Mouse (Mus musculus): ENCODE results near the gene Gm20812. TPM values are rescaled to one million over a fixed set of nuclear protein-coding genes. Genes with fewer than 3 reads are reported as not detected.
"Not testable (repeated sequence)": the region's sequence is repeated elsewhere in the genome, so short reads cannot be mapped to it uniquely, and the experiment has no call there.

Gm20812 gene
- polyA plus RNA-seq (2015; fragmentation: Nextera tagmentation; extraction: Ambion mirVana): not detected in 2 replicates

DNA sequence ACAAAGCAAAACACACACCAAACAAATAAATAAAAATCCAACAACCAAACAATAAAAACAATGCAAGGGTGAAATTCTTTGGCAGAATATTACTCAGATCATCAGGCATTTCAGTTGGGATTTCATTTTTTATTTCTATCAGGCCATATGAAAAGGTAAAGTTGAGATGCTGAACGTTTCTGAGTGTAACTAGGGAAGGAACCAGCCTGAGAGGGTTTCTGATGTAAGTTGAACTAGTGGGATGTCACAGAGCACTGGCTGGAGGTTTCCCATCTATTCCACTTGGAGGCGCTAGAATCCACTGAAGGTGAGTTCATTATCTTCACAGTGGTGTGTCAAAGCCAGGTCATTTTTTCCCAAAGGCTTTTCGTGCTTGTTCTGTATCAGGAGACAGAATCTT is at the start of gene Gm20812:
Gene Gm20812, plus strand, starts transcription at position 301 of the 400 bp plus-strand sequence.
- H3K9ac ChIP-seq (ENCODE audit: low read length); ATAC-seq (ENCODE audit: insufficient read depth, low FRiP score); H3K4me1 ChIP-seq (ENCODE audit: control insufficient read depth, insufficient read depth, low read length): not testable (repeated sequence)

More for the DNA sequence above, at the start of gene Gm20812:
- H3K4me3 ChIP-seq (replicated peaks; ENCODE audit: low read length); H3K27ac ChIP-seq (ENCODE audit: low read length); H3K4me2 ChIP-seq (ENCODE audit: low read depth, low read length); H3K9me3 ChIP-seq (replicated peaks; ENCODE audit: control insufficient read depth, low read length); H3K27me3 ChIP-seq (ENCODE audit: control insufficient read depth, insufficient read depth, low read length); H3K36me3 ChIP-seq (ENCODE audit: control insufficient read depth, insufficient read depth, low read length): not testable (repeated sequence)
- no CpG with 5 or more reads among the region's 3 CpGs for WGBS

Other genes with a start within 250 kb of the Gm20812 start
- not detected in 2 replicates for gene Gm29554, start 108.0 kb upstream of the Gm20812 start, polyA plus RNA-seq (2015; fragmentation: Nextera tagmentation; extraction: Ambion mirVana)

All from stomach, embryonic 16.5 days (tissue).